Mouse (Mus musculus) hindbrain, embryonic 11.5 days (tissue): Measurements from ENCODE around the gene Fcrl6. TPM values are rescaled to one million over a fixed set of nuclear protein-coding genes. Genes with fewer than 3 reads are reported as not detected.

Experiments used
- ATAC-seq: fragments of 200-750 bp; cut with Nextera tagmentation; 2 replicates; pipeline ENCODE4 v1.8.0; 2017; ENCODE audit warnings: mild to moderate bottlenecking, moderate TSS enrichment, moderate library complexity; ENCODE audit not compliant: low FRiP score
- DNase-seq: peaks from one replicate; pipeline ENCODE4 v3.0.0-alpha.2; 2015; ENCODE audit warnings: low spot score
- H3K27ac ChIP-seq: fragments of 300-500 bp; sonication (generic); 2 replicates; pipeline ENCODE4 v1.5.1; 2014; ENCODE audit warnings: mild to moderate bottlenecking, low read depth, low read length
- H3K27me3 ChIP-seq: fragments of 300-500 bp; sonication (generic); 2 replicates; pipeline ENCODE4 v1.6.1; 2014; ENCODE audit warnings: mild to moderate bottlenecking, low read length, moderate library complexity, mixed read lengths; ENCODE audit not compliant: control insufficient read depth, insufficient read depth
- H3K36me3 ChIP-seq: fragments of 300-500 bp; sonication (generic); 2 replicates; pipeline ENCODE4 v1.6.1; 2014; ENCODE audit warnings: mild to moderate bottlenecking, low read length, moderate library complexity, mixed read lengths; ENCODE audit not compliant: control insufficient read depth, insufficient read depth
- H3K4me1 ChIP-seq: fragments of 300-500 bp; sonication (generic); replicated peaks from 2 replicates; pipeline ENCODE4 v1.6.1; 2014; ENCODE audit warnings: low read length, mixed read lengths; ENCODE audit not compliant: control insufficient read depth, insufficient read depth
- H3K4me2 ChIP-seq: fragments of 300-500 bp; sonication (generic); replicated peaks from 2 replicates; pipeline ENCODE4 v1.6.1; 2014; ENCODE audit warnings: mild to moderate bottlenecking, low read depth, low read length
- H3K4me3 ChIP-seq: fragments of 300-500 bp; sonication (generic); 2 replicates; pipeline ENCODE4 v1.5.1; 2014; ENCODE audit warnings: low read depth, low read length
- H3K9ac ChIP-seq: fragments of 300-500 bp; sonication (generic); 2 replicates; pipeline ENCODE4 v1.6.1; 2014; ENCODE audit warnings: low read depth, low read length
- H3K9me3 ChIP-seq: fragments of 300-500 bp; sonication (generic); 2 replicates; pipeline ENCODE4 v1.6.1; 2016; ENCODE audit warnings: low read length; ENCODE audit not compliant: control insufficient read depth
- WGBS: fragments of 180-500 bp; shearing (Covaris S2); extraction: QIAGEN DNeasy Blood & Tissue Kit; methylation state at CpG from one replicate; pipeline ENCODE4 v1.1.7; 2014; 5-methylcytosine and 5-hydroxymethylcytosine counted together
- polyA plus RNA-seq: library from polyadenylated mRNA; unstranded; fragments of >200 nt; fragmentation: Nextera tagmentation; extraction: Ambion mirVana; gene quantifications from 2 replicates; pipeline ENCODE4 v1.2.1, GENCODE M21; 2014

The Fcrl6 gene
- 0.22 and 0.35 TPM in 2 replicates for polyA plus RNA-seq

DNA sequence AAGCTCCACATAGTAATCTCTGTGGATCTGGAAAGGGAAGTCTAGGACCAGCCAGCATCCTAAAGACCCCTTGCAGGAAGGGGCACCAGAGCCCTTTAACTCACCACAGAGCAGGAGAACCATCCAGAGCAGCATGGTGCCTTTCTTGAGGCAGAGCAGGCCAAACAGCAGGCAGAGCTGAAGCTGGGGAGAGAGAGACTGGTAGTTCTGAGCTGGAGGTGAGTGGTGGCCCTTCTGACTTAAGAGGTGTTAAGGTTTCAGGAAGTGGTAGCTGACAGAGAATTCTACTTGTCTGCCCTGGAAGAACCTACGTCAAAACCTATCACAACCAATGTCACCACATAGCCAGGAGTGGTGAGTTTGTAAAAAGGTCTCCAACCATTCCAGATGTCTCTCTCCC is at the start of gene Fcrl6:
Gene Fcrl6 (minus strand): TSS at position 226 of the 400 bp plus-strand sequence.
- no peak for ATAC-seq
- H3K36me3 ChIP-seq = no peaks in the 10 kb centered on the region
- no peak within 1 kb of the TSS for H3K27ac ChIP-seq
- no peaks in the 10 kb centered on the region for H3K4me1 ChIP-seq
- H3K9me3 ChIP-seq = no peaks in the 10 kb centered on the region
- no peak within 1 kb of the TSS for H3K4me3 ChIP-seq
- no peak within 1 kb of the TSS for H3K9ac ChIP-seq
- no peak within 1 kb of the TSS for H3K4me2 ChIP-seq
- no peak for DNase-seq
- WGBS = 76% methylated on average over 1 of the region's 1 CpGs
- H3K27me3 ChIP-seq = no peaks in the 10 kb centered on the region

DNA sequence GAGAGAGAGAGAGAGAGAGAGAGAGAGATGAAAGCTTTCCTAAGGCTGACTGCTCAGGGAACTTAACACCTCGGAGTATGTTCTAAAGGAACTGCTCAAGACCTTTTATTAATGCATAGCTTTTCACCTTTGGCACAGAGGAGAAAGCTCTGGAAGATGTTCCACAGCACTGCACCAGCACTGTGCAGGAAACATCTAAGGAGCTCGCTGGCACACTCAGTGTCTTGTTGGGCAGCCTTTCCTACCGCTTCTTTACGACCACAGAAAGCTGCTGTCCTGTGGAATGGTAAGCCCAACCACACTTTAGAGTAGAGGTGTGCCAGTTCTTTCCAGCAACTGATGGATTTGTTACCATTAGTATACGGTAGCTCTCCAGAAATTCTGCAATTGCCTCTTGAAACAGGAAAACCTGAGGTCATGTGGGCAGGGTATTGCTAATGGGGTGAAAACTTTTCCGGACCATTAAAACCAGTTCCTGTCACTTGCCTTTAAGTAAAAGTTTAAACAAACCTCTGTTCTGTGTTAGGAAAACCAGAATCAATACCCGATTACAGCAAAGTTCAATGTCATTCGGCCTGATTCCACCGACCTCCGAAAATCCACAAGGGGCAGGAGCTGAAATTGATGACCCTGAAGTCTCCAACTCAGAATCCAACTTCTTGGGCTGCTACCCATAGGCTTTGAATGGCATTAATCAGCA is 49.1 kb upstream of the Fcrl6 start:
- Histone ChIP-seq H3K4me3 (no peak overlapping the region), H3K4me2 (no peak overlapping the region), H3K27ac (no peak overlapping the region), H3K9me3 (no peaks in the 10 kb centered on the region), H3K9ac (no peak overlapping the region), H3K4me1 (no peaks in the 10 kb centered on the region), H3K27me3 (no peaks in the 10 kb centered on the region), H3K36me3 (no peaks in the 10 kb centered on the region)
- no peak for DNase-seq
- WGBS = 86% methylated on average over 10 of the region's 10 CpGs
- ATAC-seq = no peak

DNA sequence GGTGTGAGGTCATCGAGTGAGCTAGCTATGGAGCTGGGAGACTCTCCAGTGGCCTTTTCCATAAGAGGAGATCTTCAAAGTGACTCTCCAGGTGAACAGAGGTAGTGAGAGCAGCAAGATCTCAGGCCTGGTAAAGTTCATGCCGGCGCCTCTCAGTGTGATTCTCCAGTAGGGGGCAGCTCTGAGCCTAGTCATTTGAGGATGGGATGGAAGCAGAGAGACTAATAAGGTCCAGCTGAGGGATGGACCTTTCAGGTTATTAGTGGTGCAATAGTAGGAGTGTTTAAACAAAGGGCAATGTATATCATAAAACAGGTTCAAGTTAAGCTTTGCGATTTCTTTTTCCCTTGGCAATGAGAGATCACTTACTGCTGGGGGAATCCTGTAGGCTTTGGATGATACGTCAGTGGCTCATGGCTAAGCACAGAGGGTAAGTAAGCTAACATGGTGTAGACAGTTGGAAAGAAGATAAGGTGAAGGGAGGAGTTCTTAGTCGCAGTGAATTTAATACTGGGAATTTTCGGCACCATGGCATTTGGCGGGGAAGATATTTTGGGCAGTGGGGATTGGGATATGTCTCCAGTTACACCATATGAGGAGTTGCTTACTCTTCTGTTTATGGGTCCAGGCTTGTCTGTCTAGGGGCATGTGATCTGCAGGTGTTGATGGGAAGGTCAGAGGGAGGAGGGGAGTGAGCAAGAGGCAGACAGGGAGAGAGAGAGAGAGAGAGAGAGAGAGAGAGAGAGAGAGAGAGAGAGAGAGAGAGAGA is 48.4 kb upstream of the Fcrl6 start:
- no peak overlapping the region for H3K4me2 ChIP-seq
- DNase-seq = peak; percentile 55
- ATAC-seq = no peak
- H3K36me3 ChIP-seq = no peaks in the 10 kb centered on the region
- no peak overlapping the region for H3K9ac ChIP-seq
- H3K27ac ChIP-seq = no peak overlapping the region
- no peaks in the 10 kb centered on the region for H3K27me3 ChIP-seq
- WGBS = 59% methylated on average over 8 of the region's 8 CpGs
- no peaks in the 10 kb centered on the region for H3K9me3 ChIP-seq
- H3K4me3 ChIP-seq = no peak overlapping the region
- H3K4me1 ChIP-seq = no peaks in the 10 kb centered on the region

DNA sequence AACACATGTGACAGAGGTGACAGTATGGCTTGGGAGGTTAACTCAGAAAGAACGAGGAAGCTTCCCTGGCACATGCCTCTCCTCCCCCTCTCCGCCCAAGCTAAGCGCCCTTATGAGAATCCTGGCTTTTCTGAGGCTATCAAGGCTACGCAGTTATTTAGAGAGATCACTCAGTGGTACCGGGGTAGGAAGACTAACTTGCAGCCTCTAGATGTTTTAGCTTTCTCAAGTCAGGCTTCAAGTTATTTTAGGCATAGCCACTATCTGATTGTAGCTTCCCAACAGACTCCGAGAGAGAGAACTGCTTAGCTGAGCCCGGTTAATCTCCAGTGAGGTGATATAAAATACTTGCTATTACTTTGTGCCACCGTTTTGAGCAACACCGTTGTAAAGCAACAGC is 47.0 kb upstream of the Fcrl6 start:
- Histone ChIP-seq H3K4me3 (no peak overlapping the region), H3K36me3 (no peaks in the 10 kb centered on the region), H3K27me3 (no peaks in the 10 kb centered on the region), H3K9me3 (no peaks in the 10 kb centered on the region), H3K9ac (no peak overlapping the region), H3K4me2 (no peak overlapping the region), H3K27ac (no peak overlapping the region), H3K4me1 (no peaks in the 10 kb centered on the region)
- DNase-seq (no peak), ATAC-seq (no peak)
- WGBS = 91% methylated on average over 9 of the region's 9 CpGs

DNA sequence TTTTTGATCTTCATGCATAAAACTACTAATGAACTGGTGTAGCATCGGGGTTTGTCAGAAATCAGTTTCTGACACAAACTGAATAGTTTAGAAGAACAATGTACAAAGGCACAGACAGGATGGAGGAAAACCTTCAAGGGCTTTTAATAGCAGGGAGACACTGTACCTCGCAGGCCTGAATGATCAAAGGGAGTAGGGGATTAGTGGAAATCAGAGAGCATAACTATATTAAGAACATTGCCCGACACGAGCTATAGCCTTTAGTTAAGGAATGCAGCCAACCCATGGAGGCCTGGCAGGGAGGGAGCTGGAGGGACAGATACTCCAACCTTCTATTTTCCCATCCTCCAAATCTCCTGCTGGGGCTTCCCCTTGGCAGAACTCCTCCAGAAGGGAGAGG is 44.9 kb upstream of the Fcrl6 start:
- DNase-seq (no peak), ATAC-seq (no peak)
- Histone ChIP-seq H3K4me3 (no peak overlapping the region), H3K4me2 (no peak overlapping the region), H3K9ac (no peak overlapping the region), H3K9me3 (no peaks in the 10 kb centered on the region), H3K27ac (no peak overlapping the region), H3K36me3 (no peaks in the 10 kb centered on the region), H3K27me3 (no peaks in the 10 kb centered on the region), H3K4me1 (no peaks in the 10 kb centered on the region)
- 61% methylated on average over 4 of the region's 4 CpGs for WGBS

DNA sequence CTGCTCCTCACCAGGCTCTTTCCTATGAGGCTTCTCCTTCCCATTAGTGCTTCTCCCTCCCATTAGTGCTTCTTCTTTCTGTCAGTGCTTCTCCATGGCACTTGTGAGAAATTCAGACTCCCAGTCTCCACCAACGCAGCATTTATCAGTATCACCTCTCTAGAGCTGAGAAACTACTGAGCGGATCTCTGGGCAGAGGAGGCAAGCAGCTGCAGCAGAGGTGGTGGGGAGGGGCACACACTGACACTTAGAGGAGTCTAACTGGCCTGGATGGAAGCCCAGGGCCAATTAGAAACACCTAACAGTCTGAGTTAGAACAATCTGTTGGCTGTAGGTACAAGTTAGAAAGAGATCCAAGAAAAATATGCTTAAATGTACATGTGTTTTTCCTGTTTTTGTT is 36.4 kb upstream of the Fcrl6 start:
- H3K9me3 ChIP-seq = no peaks in the 10 kb centered on the region
- 75% methylated on average over 2 of the region's 2 CpGs for WGBS
- H3K4me1 ChIP-seq = no peaks in the 10 kb centered on the region
- H3K36me3 ChIP-seq = no peaks in the 10 kb centered on the region
- H3K27ac ChIP-seq = no peak overlapping the region
- ATAC-seq (no peak), DNase-seq (no peak)
- no peaks in the 10 kb centered on the region for H3K27me3 ChIP-seq
- no peak overlapping the region for H3K4me2 ChIP-seq
- no peak overlapping the region for H3K4me3 ChIP-seq
- H3K9ac ChIP-seq = 0 out of 2 replicates have a peak overlapping the region, but pooled peaks have one; percentile 7

DNA sequence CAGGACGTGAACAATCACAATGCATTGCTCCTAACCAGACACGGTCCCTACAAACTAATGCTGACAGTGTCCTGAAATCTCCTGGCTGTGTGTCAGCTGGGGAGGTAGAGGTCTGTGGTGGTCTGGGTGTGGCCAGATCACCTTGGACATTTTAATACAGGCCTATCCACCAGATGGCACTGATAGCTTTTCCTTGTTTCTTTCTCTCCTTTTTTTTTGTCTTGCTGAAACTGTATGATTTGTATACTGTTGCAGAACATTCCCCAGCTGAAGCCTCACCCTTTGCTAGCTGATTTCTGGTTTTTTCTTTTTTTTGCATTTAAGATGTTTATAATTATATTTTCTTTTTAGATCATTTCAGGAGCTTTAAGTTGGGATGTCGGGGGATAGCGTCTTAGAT is 35.5 kb upstream of the Fcrl6 start:
- Histone ChIP-seq H3K27me3 (no peaks in the 10 kb centered on the region), H3K9me3 (no peaks in the 10 kb centered on the region), H3K4me3 (no peak overlapping the region), H3K4me1 (no peaks in the 10 kb centered on the region), H3K4me2 (no peak overlapping the region), H3K9ac (no peak overlapping the region), H3K36me3 (no peaks in the 10 kb centered on the region), H3K27ac (no peak overlapping the region)
- WGBS = 86% methylated on average over 4 of the region's 4 CpGs
- ATAC-seq = no peak
- no peak for DNase-seq

DNA sequence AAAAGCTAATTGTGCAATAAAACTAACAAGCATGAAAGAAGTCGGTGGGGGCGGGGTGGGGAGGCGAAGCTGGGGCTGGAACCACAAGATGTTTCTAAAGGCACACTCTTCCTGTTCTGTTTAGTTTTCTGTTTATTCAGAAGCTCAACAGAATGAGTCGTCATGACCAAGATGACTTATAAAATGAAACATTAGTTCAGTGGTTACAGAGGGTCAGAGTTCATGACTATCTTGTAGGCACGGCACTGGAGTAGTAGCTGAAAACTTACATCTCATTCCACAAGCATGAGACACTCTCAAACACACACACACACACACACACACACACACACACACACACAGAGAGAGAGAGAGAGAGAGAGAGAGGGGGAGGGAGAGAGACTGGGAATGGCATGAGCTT is 33.9 kb upstream of the Fcrl6 start:
- Histone ChIP-seq H3K27me3 (no peaks in the 10 kb centered on the region), H3K4me2 (no peak overlapping the region), H3K36me3 (no peaks in the 10 kb centered on the region), H3K4me1 (no peaks in the 10 kb centered on the region), H3K27ac (no peak overlapping the region), H3K4me3 (no peak overlapping the region), H3K9me3 (no peaks in the 10 kb centered on the region), H3K9ac (no peak overlapping the region)
- no peak for ATAC-seq
- WGBS = 90% methylated on average over 5 of the region's 5 CpGs
- no peak for DNase-seq

DNA sequence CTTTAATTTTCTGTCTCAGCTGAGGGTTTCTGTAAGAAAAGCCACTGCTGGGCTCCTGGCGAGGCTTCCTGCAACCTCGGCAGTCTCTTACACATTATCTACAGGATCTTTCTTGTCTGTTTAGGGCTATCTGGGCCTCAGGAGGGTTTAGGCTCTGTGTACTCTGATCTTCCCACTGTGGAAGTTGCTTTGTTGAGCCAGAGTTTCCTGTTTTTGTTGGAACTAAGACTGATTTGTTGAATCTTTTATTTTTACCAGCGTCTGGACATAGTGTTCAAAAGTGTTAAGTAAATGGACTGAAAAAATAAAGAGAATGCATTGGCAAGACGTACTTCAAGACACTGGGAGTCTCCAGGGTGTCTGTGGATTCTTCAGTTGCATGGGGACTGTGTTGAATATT is 32.9 kb upstream of the Fcrl6 start:
- ATAC-seq (no peak), DNase-seq (no peak)
- H3K4me3 ChIP-seq = no peak overlapping the region
- H3K9ac ChIP-seq = no peak overlapping the region
- 47% methylated on average over 4 of the region's 4 CpGs for WGBS
- H3K27ac ChIP-seq = no peak overlapping the region
- no peaks in the 10 kb centered on the region for H3K4me1 ChIP-seq
- H3K4me2 ChIP-seq = no peak overlapping the region
- H3K9me3 ChIP-seq = no peaks in the 10 kb centered on the region
- H3K27me3 ChIP-seq = no peaks in the 10 kb centered on the region
- H3K36me3 ChIP-seq = no peaks in the 10 kb centered on the region
